Mouse (Mus musculus) liver, adult 2 months (tissue): ENCODE measurements at regions not wholly inside any gene's neighbourhood (a gene's known extent, or its start where the extent isn't known, plus 50 kb on each side); places are given as distances from the start of the nearest gene placed in this dataset.

Experiments
- CTCF ChIP-seq: fragments of 200-500 bp; IDR thresholded peaks from 2 replicates; pipeline ENCODE4 v1.5.1; 2011; ENCODE audit warnings: low read depth, low read length, control low read depth
- POLR2A ChIP-seq: fragments of 200-500 bp; IDR thresholded peaks from 2 replicates; pipeline ENCODE4 v1.6.1; 2011; ENCODE audit warnings: low read length, control low read depth; ENCODE audit not compliant: insufficient read depth; ENCODE audit errors: extremely low read depth

DNA sequence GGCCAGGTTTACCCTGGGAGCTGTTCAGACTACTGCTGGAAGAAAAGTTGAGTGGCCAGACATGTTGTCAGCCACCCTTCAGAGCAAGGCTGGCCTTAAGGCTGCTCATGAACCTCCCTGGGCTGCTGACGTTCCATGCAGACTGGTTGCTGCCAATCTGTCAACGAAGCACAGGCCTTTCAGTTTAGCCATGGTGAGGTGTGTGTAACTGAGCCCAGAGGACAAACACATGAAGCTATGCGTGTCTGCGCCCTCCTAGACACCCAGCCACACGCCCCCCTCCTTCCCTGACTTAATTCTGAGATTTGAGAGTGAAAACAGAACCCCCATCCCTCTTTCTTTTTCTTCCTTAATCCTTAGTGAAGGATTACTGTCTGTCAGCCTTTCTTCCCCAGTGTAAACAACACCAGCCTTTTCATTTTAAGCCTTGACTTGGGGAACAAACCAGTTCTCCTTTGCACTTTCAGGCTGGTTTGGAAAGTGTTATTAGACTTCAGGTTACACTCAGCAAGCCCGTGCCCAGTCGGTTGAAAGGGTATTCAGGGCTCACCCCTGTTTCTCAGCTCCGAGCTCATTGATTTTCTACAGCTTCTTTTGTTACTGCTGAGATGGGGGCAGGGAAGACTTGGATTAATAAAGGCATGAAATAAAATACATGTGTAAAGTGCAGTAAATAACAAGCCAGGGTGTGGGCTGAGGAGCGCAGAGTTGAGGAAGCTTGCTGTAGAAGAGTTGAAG, 379.4 kb downstream of the Dmrt2 start:
- no peak for TF ChIP-seq POLR2A
- TF ChIP-seq CTCF: no peak
